Mouse (Mus musculus): ENCODE results near the gene Ptpn18. TPM values are rescaled to one million over a fixed set of nuclear protein-coding genes. Genes with fewer than 3 reads are reported as not detected.
"Not testable (repeated sequence)": the region's sequence is repeated elsewhere in the genome, so short reads cannot be mapped to it uniquely, and the experiment has no call there.

Gene Ptpn18
- polyA plus RNA-seq, 1 experiment from 2014 or later: 21.3 TPM

DNA sequence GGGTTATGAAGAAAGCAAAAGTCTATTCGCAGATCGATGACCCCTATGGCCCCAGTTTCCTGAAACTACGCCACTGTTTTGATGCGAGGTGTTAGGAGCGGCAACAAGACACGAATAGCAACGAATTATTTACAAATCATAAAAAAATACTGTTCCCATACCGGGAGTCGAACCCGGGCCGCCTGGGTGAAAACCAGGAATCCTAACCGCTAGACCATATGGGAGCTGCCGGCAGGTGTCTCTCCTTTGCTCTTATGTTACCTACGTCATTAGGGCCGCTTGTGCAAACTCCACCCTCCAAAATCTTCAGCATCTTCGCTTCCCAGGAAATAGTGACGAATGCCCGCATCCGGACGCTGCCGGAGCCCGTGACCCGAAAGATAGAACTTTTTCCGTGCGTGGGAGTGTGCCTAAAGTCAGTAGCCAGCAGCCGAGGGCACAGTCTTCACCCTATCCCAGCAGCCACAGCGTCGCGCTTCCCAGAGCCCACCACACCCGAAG lies 24.9 kb upstream of the Ptpn18 start:
- Histone ChIP-seq H3K4me2 (replicated peaks; ENCODE audit: low read depth, low read length) (peak overlapping the region; percentile 63), H3K4me3 (ENCODE audit: low read length) (peak overlapping the region; percentile 60), H3K9ac (ENCODE audit: low read depth, low read length) (peak overlapping the region; percentile 63; the same call in 1 of the 2 replicates), H3K9me3 (ENCODE audit: control insufficient read depth, low read length) (peaks cover 28% of the 10 kb centered on the region), H3K27ac (ENCODE audit: low read depth, low read length) (peak overlapping the region; percentile 63; the same call in 1 of the 2 replicates), H3K4me1 (ENCODE audit: control insufficient read depth, insufficient read depth, low read length) (peaks cover 8% of the 10 kb centered on the region; the same call in 1 of the 2 replicates), H3K27me3 (ENCODE audit: control insufficient read depth, insufficient read depth, low read length) (no peaks in the 10 kb centered on the region), H3K36me3 (ENCODE audit: control insufficient read depth, insufficient read depth, low read length) (peaks cover 7% of the 10 kb centered on the region; the same call in 1 of the 2 replicates)
- ATAC-seq (ENCODE audit: low FRiP score, low TSS enrichment): peak; percentile 4; the same call in 1 of the 2 replicates
- under 1% methylated on average over 30 of the region's 30 CpGs for WGBS

- peak overlapping the region; percentile 63 for H3K27ac ChIP-seq (ENCODE audit: low read depth, low read length)
- H3K4me1 ChIP-seq (ENCODE audit: control insufficient read depth, insufficient read depth, low read length): peaks cover 8% of the 10 kb centered on the region; the same call in 1 of the 2 replicates
- H3K4me2 ChIP-seq (replicated peaks; ENCODE audit: low read depth, low read length): peak overlapping the region; percentile 63
- H3K36me3 ChIP-seq (ENCODE audit: control insufficient read depth, insufficient read depth, low read length): peaks cover 7% of the 10 kb centered on the region; the same call in 1 of the 2 replicates
- peaks cover 19% of the 10 kb centered on the region for H3K9me3 ChIP-seq (ENCODE audit: control insufficient read depth, low read length)
- H3K9ac ChIP-seq (ENCODE audit: low read depth, low read length): peak overlapping the region; percentile 63; the same call in 1 of the 2 replicates
- no peak for ATAC-seq (ENCODE audit: low FRiP score, low TSS enrichment)
- H3K27me3 ChIP-seq (ENCODE audit: control insufficient read depth, insufficient read depth, low read length): no peaks in the 10 kb centered on the region
- H3K4me3 ChIP-seq (ENCODE audit: low read length): peak overlapping the region; percentile 60
- 29% methylated on average over 8 of the region's 8 CpGs for WGBS
Observed at GRCm38 (mm10) chr1:34435371-34436120, 24.0 kb upstream of the Ptpn18 start.

DNA sequence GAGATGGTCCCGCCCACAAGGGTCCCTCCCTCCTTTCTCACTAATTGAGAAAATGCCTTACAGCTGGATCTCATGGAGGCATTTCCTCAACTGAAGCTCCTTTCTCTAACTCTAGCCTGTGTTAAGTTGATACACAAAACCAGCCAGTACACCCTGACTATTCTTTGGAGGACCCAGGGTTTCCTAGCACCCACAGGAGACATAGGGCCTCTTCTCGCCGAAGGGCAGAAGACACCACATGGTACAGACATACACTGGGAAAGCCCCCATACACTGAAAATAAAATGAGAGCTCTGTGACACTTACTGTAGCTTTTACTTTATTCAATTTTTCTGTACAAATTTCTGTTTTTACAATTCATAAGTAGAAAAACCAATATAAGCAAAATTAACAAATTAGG lies 23.2 kb upstream of the Ptpn18 start:
- H3K9ac ChIP-seq (ENCODE audit: low read depth, low read length): no peak overlapping the region
- H3K4me1 ChIP-seq (ENCODE audit: control insufficient read depth, insufficient read depth, low read length): peaks cover 13% of the 10 kb centered on the region
- peaks cover 5% of the 10 kb centered on the region; the same call in 1 of the 2 replicates for H3K36me3 ChIP-seq (ENCODE audit: control insufficient read depth, insufficient read depth, low read length)
- no peak for ATAC-seq (ENCODE audit: low FRiP score, low TSS enrichment)
- H3K9me3 ChIP-seq (ENCODE audit: control insufficient read depth, low read length): peaks cover 11% of the 10 kb centered on the region
- no peak overlapping the region for H3K27ac ChIP-seq (ENCODE audit: low read depth, low read length)
- no peaks in the 10 kb centered on the region for H3K27me3 ChIP-seq (ENCODE audit: control insufficient read depth, insufficient read depth, low read length)
- no peak overlapping the region for H3K4me3 ChIP-seq (ENCODE audit: low read length)
- WGBS: 93% methylated on average over 3 of the region's 3 CpGs
- no peak overlapping the region for H3K4me2 ChIP-seq (replicated peaks; ENCODE audit: low read depth, low read length)

DNA sequence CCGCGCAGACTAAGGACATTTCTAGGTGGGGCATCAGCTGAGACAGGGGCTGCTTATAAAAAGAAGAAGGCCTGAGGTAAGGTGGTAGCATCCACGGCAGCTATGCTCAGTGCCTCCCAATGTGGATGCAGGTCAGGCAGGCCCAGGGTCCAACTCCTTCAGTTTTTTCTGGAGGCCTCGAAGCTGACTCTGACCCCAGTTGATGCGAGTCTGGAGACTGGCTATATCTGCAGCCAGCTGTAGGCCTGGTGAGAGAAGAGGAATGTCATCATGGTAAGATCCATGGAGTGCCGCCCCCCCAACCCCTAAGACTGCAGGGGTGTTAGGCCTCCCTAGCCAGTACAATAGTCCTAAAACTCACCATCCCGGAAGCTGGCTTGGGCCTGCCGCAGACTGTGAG lies 22.2 kb upstream of the Ptpn18 start:
- H3K27ac ChIP-seq (ENCODE audit: low read depth, low read length); H3K9me3 ChIP-seq (ENCODE audit: control insufficient read depth, low read length); H3K36me3 ChIP-seq (ENCODE audit: control insufficient read depth, insufficient read depth, low read length); ATAC-seq (ENCODE audit: low FRiP score, low TSS enrichment); H3K4me2 ChIP-seq (replicated peaks; ENCODE audit: low read depth, low read length); H3K27me3 ChIP-seq (ENCODE audit: control insufficient read depth, insufficient read depth, low read length); H3K4me3 ChIP-seq (ENCODE audit: low read length); H3K9ac ChIP-seq (ENCODE audit: low read depth, low read length): not testable (repeated sequence)
- peaks cover 13% of the 10 kb centered on the region for H3K4me1 ChIP-seq (ENCODE audit: control insufficient read depth, insufficient read depth, low read length)
- WGBS: 93% methylated on average over 8 of the region's 8 CpGs

DNA sequence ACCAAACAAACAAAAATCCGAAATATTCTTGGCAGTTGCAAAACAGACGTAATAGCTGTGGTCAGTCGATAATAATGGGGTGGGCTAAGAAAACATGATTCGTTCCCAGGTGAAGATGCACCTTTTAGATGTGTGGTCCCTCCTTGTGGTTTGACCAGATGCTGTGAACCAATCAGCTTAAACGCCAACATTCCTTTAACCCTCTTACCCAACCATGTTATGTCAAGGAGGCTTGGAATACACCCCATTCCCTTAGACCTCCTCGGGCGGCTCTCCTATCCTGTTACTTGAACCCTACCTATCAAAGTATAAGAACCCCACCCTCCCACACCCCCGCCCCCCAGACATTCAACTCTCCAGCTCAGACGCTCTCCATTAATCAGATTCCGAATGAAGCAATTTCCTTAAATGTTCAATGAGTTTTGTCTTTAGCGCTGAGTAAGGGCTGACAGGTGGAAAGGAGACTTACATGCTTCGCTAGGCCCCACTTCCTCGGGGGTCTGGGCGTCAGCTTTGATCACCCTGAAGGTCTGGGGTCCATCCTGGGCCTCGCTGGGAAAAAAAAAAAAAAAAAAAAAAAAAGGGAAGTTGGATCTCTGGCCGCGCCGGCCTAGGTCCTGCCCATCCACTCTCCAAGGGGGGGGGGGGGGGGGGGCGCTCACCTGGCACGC lies 21.0 kb upstream of the Ptpn18 start:
- ATAC-seq (ENCODE audit: low FRiP score, low TSS enrichment): peak; percentile 1; the same call in 1 of the 2 replicates
- Histone ChIP-seq H3K36me3 (ENCODE audit: control insufficient read depth, insufficient read depth, low read length) (peaks cover 20% of the 10 kb centered on the region), H3K4me3 (ENCODE audit: low read length) (peak overlapping the region; percentile 75), H3K27ac (ENCODE audit: low read depth, low read length) (no peak overlapping the region), H3K4me1 (ENCODE audit: control insufficient read depth, insufficient read depth, low read length) (peaks cover 13% of the 10 kb centered on the region), H3K9me3 (ENCODE audit: control insufficient read depth, low read length) (no peaks in the 10 kb centered on the region), H3K27me3 (ENCODE audit: control insufficient read depth, insufficient read depth, low read length) (no peaks in the 10 kb centered on the region), H3K4me2 (replicated peaks; ENCODE audit: low read depth, low read length) (peak overlapping the region; percentile 61), H3K9ac (ENCODE audit: low read depth, low read length) (peak overlapping the region; percentile 65)
- 41% methylated on average over 15 of the region's 20 CpGs for WGBS

- H3K4me1 ChIP-seq (ENCODE audit: control insufficient read depth, insufficient read depth, low read length): peaks cover 9% of the 10 kb centered on the region
- H3K4me3 ChIP-seq (ENCODE audit: low read length): peak within 1 kb of the TSS; percentile 75
- H3K27ac ChIP-seq (ENCODE audit: low read depth, low read length): peak within 1 kb of the TSS; percentile 62
- no peaks in the 10 kb centered on the region for H3K9me3 ChIP-seq (ENCODE audit: control insufficient read depth, low read length)
- WGBS: under 1% methylated on average over 48 of the region's 48 CpGs
- no peaks in the 10 kb centered on the region for H3K27me3 ChIP-seq (ENCODE audit: control insufficient read depth, insufficient read depth, low read length)
- H3K9ac ChIP-seq (ENCODE audit: low read depth, low read length): peak within 1 kb of the TSS; percentile 76
- H3K4me2 ChIP-seq (replicated peaks; ENCODE audit: low read depth, low read length): peak within 1 kb of the TSS; percentile 68
- peak; percentile 95 for ATAC-seq (ENCODE audit: low FRiP score, low TSS enrichment)
- H3K36me3 ChIP-seq (ENCODE audit: control insufficient read depth, insufficient read depth, low read length): peaks cover 28% of the 10 kb centered on the region
Observed at GRCm38 (mm10) chr1:34439215-34439960, 20.2 kb upstream of the Ptpn18 start, which contains the start of the genes Ccdc115 and Imp4. TSS of gene Ccdc115 (minus strand) at chr1:34439672. TSS of gene Imp4 (plus strand) at chr1:34439851.

GRCm38 (mm10) chr1:34439961-34440630 lies 19.5 kb upstream of the Ptpn18 start:
- Histone ChIP-seq H3K4me2 (replicated peaks; ENCODE audit: low read depth, low read length) (peak overlapping the region; percentile 68), H3K27me3 (ENCODE audit: control insufficient read depth, insufficient read depth, low read length) (no peaks in the 10 kb centered on the region), H3K9me3 (ENCODE audit: control insufficient read depth, low read length) (no peaks in the 10 kb centered on the region), H3K36me3 (ENCODE audit: control insufficient read depth, insufficient read depth, low read length) (peaks cover 35% of the 10 kb centered on the region), H3K27ac (ENCODE audit: low read depth, low read length) (peak overlapping the region; percentile 62), H3K4me3 (ENCODE audit: low read length) (peak overlapping the region; percentile 75), H3K4me1 (ENCODE audit: control insufficient read depth, insufficient read depth, low read length) (peaks cover 9% of the 10 kb centered on the region), H3K9ac (ENCODE audit: low read depth, low read length) (peak overlapping the region; percentile 76)
- WGBS: 8% methylated on average over 31 of the region's 31 CpGs
- peak; percentile 54 for ATAC-seq (ENCODE audit: low FRiP score, low TSS enrichment)

DNA sequence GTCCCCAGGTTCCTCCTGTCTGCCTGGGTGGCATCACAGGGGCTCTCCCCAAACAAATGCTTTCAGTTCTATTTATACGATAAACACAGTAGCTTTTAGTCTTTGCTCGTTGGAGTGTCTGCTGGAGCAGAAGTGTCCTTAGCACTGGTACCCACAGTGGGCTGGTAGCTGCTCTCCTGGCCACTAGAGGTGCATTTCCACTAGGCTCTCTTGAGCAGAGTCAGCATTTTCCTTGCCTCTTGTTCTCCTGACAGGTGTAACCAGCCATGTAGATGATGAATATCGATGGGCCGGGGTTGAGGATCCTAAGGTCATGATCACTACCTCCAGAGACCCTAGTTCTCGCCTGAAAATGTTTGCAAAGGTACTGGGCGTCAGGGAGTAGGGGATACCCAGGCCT lies 16.4 kb upstream of the Ptpn18 start:
- ATAC-seq (ENCODE audit: low FRiP score, low TSS enrichment): no peak
- H3K4me1 ChIP-seq (ENCODE audit: control insufficient read depth, insufficient read depth, low read length): peaks cover 9% of the 10 kb centered on the region
- H3K27ac ChIP-seq (ENCODE audit: low read depth, low read length): no peak overlapping the region
- H3K36me3 ChIP-seq (ENCODE audit: control insufficient read depth, insufficient read depth, low read length): peaks cover 52% of the 10 kb centered on the region
- 94% methylated on average over 6 of the region's 6 CpGs for WGBS
- no peak overlapping the region for H3K9ac ChIP-seq (ENCODE audit: low read depth, low read length)
- no peak overlapping the region for H3K4me3 ChIP-seq (ENCODE audit: low read length)
- no peaks in the 10 kb centered on the region for H3K27me3 ChIP-seq (ENCODE audit: control insufficient read depth, insufficient read depth, low read length)
- H3K4me2 ChIP-seq (replicated peaks; ENCODE audit: low read depth, low read length): no peak overlapping the region
- no peaks in the 10 kb centered on the region for H3K9me3 ChIP-seq (ENCODE audit: control insufficient read depth, low read length)

Data from kidney, embryonic 14.5 days (tissue).